Mouse (Mus musculus): Measurements from ENCODE around the gene Gpr158.
"Not testable (repeated sequence)": the region's sequence is repeated elsewhere in the genome, so short reads cannot be mapped to it uniquely, and the experiment has no call there.

Gene Gpr158

DNA sequence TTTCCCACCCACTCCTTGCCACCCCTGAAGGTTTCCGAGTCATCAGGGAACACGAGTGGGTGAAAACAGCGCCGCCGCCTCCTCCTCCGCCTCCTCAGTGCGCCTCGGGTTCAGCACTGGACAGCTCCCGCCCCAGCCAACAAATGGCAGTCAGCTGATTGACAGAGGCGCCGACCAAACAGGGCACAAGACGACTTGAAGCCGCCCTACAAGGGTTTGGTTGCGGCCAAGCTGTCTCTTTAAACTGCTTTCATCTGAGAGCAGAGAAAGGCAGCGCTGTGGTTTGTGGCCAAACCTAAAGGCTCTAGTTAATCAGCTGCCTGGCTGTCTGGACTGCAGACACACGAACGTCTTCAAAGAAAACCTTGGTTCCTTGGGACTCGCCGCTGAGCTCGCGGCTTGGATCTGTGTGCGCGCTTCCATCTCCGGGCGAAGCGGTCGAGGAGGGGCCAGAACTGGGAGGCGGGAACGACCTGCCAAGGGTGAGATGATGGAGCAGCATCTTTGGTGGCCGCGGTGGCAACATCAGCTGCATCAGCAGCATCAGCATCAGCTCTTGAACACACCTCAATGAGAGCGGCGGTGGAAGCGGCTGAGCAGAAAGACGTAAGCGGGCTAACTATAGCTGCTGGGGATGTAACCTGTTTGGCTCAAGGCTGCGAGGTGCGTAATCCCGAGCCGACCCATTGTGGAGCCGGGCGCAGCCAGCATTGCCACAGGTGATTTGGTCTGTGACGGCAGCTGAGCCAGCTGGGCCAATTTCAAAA lies at the start of gene Gpr158:
Gene Gpr158 (plus strand): TSS at position 198 of the 767 bp plus-strand sequence.
- peak; percentile 27 to 33 for DNase-seq

DNA sequence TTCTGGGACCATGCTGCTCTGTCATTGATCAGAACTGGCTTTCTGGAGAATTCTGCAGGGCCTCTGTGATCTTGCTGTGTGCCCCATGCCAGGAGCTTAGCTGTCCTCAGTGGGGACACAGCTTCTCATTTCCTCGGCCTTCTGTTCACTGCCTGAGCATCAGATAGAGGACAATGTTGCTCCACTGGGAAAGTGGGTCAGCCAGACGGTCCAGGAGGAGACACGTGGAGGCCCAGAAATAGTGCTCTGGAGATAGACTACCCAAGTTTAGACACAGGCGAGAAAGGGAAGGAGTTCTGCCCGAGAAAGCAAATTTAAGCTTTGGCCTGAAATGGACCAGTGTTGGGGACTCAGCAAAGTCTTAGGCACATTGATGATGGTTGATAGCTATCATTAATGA lies 23.5 kb upstream of the Gpr158 start:
- DNase-seq = no peak

DNA sequence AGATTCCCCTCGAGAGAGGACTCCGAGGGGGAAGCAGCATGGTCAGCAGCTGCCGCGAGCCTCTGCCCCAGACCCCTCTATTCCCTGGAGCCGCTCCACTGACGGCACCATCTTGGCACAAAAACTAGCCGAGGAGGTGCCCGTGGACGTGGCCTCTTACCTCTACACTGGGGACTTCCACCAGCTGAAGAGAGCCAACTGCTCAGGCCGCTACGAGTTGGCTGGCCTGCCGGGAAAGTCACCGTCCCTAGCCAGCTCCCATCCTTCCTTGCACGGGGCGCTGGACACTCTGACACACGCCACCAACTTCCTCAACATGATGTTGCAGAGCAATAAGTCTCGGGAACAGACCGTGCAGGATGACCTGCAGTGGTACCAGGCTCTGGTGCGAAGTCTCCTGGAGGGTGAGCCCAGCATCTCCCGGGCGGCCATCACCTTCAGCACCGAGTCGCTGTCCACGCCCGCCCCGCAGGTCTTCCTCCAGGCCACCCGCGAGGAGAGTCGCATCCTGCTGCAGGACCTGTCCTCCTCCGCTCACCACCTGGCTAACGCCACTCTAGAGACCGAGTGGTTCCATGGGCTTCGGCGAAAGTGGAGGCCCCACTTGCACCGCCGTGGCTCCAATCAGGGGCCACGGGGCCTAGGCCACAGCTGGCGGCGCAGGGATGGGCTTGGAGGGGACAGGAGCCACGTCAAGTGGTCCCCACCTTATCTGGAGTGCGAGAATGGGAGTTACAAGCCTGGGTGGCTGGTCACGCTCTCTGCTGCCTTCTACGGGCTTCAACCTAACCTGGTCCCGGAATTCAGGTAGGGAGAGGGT lies 1.2 kb downstream of the Gpr158 start:
- DNase-seq = no peak

DNA sequence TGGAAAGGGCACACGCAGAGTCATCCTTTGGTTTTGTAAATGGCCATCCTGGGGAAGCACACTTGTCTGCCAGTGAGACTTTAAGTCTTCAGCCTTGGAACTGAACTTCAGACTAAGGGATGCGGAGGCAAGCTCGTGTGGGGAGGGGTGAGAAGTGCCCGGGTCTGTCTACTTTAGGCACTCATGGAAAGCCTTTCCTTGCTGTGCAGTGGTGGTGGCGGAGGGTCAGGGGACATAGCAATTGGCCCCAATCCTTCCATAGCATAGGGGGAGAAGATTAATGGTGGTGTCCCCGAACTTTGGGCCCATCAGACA lies 1.8 kb downstream of the Gpr158 start:
- DNase-seq = no peak

DNA sequence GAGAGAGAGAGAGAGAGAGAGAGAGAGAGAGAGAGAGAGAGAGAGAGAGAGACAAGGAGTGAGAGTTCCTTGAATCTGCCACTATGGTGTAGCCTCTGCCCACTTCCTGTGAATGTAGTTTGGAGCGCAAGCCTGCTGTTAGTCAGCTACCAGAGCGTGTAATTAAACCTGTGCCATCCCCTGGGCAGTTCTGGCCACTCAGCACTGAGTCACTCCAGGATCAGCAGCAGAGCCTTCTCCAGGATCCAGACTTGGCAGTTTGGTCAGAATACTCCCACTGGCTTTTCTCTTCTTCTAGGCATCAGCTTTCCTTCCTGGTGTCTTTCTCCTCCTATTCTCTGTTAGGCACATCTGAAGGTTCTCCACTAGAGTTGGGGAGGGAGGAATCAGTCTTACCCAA lies 2.2 kb downstream of the Gpr158 start:
- DNase-seq = no peak

GRCm38 (mm10) chr2:21379516-21379915 lies 12.2 kb downstream of the Gpr158 start:
- DNase-seq = no peak

DNA sequence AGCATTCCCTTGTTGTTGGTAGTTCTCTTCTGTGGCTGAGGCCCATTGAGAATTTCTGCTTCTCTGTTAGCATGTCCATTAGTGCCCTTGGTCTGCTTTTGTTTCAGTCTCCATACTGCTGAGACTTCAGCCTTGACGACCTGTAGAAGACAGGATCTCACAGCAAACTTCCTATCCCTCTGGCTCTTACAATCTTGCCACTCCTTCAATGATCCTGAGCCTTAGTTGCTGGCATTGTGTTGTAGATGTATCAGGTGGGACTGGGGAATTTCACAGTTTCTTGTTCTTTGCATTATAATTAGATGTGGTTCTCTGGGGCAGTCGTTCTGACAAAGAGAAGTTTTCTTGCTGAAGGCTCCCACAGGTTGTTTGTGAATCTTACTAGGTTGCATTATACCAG lies 25.4 kb downstream of the Gpr158 start:
- no peak for DNase-seq

GRCm38 (mm10) chr2:21397347-21397746 lies 30.0 kb downstream of the Gpr158 start:
- no peak for DNase-seq

DNA sequence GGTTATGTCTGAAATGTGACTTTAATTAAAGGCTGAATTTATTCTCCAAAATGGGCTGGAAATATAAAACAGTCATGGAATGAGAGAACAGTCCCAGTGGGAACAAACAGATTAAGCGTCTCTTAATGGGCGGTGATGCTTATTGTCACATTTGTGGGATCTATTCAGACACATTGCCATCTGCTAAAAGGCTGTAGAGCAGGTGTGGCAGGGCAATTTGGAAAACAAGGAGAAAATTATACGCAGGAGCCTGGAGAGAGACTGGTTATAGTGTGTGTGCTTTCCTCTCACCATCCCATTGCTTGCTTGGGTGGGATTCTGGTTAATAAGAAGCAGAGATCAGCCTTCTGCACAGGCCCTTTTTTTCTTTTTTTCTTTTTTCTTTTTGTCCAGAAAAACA lies 32.3 kb downstream of the Gpr158 start:
- no peak for DNase-seq

- DNase-seq = no peak
Measured at GRCm38 (mm10) chr2:21405617-21406016, 38.3 kb downstream of the Gpr158 start.

- DNase-seq = no peak
Measured at GRCm38 (mm10) chr2:21407443-21407985, 40.2 kb downstream of the Gpr158 start.

GRCm38 (mm10) chr2:21408821-21409220 lies 41.5 kb downstream of the Gpr158 start:
- DNase-seq = no peak

DNA sequence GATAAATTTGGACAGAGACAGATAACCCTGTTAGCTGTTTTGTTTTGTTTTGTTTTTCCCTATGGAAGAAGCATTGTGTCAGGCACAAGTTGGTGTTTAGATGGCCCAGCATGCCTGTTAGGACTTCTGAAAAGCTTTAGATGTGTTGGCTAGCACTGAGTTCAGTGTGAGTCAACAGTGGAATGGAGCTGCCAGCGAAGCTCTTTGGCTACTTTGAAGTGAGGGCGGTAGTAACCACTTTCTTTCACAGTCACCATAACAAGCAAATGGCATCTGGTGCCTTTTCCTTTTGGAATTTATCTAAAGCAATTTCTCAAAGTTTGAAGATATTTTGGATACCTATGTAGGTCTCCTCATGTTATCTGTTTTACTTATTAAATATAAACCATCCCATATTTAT lies 62.9 kb downstream of the Gpr158 start:
- no peak for DNase-seq

DNA sequence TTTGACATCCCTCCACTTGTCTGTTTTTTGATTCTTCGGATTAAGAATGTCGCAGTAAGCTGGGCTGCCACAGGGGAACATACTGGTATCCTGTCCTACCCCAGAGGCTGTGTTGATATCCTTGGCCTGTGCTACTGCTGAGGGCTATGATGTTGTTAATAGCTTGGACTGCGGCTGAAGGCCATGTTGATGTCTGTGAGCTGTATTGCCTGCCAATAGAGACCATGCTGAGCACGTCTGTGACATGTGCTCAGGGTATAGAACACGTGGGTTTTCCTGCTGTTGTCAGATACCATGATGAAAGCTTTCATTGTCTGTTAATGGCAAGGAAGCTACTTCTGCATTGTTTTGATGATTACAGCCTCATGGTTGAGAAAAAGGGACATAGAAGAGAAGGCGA lies 63.8 kb downstream of the Gpr158 start:
- no peak for DNase-seq

DNA sequence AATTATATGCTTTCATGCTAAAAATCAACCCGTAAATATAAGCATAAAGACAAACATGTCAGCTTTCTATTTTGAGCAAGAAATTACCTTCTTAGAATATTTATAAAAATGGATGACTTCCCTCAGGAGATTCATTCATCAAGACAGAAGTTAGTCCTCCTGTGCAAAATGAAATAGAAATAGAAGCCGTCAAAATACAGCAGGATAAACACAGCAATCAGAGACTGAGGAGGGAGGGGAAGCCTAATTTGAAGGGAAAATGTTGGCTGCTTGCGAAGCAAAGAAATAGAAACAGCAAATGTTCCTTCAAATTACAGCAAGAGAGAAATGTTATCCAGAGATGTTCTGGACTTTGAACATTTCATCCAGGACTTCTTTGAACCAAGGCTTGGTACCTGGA lies 72.3 kb downstream of the Gpr158 start:
- DNase-seq = no peak

GRCm38 (mm10) chr2:21460606-21461005 lies 93.3 kb downstream of the Gpr158 start:
- DNase-seq = not testable (repeated sequence)

DNA sequence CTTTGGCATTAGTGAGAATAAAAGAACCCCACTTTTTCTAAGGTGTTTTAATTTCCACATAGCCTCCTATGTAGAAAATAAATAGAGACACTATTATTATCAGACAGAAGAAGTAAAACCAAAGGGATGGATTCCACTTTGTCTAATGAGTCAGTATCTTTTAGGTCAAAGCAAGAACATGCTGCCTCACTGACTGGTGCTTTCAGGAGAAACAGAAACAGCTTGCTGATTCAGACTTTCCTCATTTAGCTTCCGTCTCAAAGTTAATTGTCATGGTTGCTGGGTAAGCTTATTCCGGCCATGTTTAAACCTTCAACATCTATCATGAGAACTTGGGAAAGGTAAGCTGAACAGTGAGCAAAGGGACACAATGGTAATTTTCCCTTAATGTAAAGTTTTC lies 107.6 kb downstream of the Gpr158 start:
- no peak for DNase-seq

DNA sequence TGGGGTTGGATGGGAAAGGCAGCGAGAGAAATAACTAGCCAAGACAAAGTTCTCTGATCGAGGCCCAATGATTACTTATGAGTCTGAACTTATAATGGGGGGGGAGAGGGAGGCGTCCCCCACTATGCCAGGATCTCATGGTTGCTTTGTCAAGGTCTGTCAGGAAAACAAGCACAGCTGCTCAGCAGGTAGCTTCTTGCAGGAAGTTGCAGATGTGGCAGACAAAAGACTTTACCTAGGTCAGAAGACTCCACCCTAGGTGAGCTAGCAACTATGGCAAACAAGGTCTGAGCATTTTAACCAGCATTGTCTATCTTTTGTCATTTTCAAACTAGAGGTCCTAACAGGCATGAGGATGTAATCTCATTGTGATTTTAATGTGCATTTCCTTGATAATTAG lies 129.5 kb downstream of the Gpr158 start:
- no peak for DNase-seq

- no peak for DNase-seq
Measured at GRCm38 (mm10) chr2:21497965-21498364, 130.6 kb downstream of the Gpr158 start.

GRCm38 (mm10) chr2:21499399-21499798 lies 132.1 kb downstream of the Gpr158 start:
- no peak for DNase-seq

GRCm38 (mm10) chr2:21507449-21507848 lies 140.1 kb downstream of the Gpr158 start:
- no peak for DNase-seq

- DNase-seq = no peak
Measured at GRCm38 (mm10) chr2:21530750-21531149, 163.4 kb downstream of the Gpr158 start.

- no peak for DNase-seq
Measured at GRCm38 (mm10) chr2:21619180-21619579, 251.8 kb downstream of the Gpr158 start.

- DNase-seq = no peak
Measured at GRCm38 (mm10) chr2:21632136-21632535, 264.8 kb downstream of the Gpr158 start.

Data from lung, adult 18-20 months (tissue).